Mouse (Mus musculus): Measurements from ENCODE around the gene Pde10a.

DNA sequence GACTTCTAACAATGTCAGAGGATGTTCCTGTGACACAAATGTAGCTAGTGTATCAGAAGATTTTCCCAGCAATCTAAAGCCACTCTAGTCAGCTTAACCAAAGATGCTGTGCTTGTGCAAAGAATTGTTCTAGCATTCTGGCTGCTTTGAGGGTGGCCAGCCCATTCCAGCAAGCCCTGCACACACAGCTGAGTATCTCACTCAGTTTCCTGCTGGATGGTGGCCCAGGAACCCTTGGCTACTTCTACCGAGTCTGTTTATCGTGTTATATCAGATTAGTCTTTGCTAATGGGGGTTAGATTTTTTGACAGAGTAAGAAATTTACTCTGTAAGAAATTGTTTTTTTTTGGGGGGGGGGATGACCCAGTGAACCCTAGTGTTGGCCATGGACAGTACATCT, 95.9 kb downstream of the Pde10a start:
- TF ChIP-seq CTCF (IDR thresholded peaks at IDR 0.05; ENCODE audit: low read depth) (no peak), EP300 (IDR thresholded peaks at IDR 0.05; ENCODE audit: low read depth) (no peak)

All from heart, postnatal 0 days (tissue).